In the genomic region with DNA sequence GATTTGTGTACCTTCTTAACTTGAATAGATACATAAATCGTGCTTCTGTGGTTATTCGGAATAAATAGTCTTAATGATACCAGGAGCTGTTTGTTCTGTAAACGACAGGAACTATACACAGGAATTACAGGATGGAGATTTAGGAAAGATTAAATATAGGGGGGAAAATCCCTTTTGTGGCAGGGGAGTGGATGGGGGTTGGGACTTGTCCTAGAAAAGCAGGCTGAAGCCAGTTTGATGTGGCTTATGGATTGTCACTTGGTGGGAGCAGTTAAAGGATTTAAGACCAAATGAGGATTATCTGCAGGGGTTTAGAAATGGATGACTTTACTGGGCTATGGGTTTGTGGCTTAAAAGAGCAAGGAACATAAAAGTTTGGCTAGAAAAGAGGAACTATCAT, we compare ENCODE assay signal across 10 mouse cellular contexts. TPM values are rescaled to one million over a fixed set of nuclear protein-coding genes. Genes with fewer than 3 reads are reported as not detected.
A peak's percentile ranks its signal among the peaks of the same experiment; 100 is the strongest.
DNase-seq lines count a peak whose midpoint lies in the region; ATAC-seq and TF ChIP-seq lines count a peak whose summit lies in the region.
"Had no signal": no experiment of that assay in that cellular context is flagged by ENCODE, and none has a peak within 500 bp of the region (broad histone marks: within the 10 kb centered on the region; RNA-seq: fewer than 3 reads in every experiment).

No protein-coding gene starts in this region.

- WGBS in kidney, embryonic 15.5 days: 8% methylated on average over 3 of the region's 3 CpGs
- 15% methylated on average over 3 of the region's 3 CpGs for WGBS in hindbrain, postnatal 0 days
- 3% methylated on average over 3 of the region's 3 CpGs for WGBS in olfactory bulb, adult 2 months

- no peak for DNase-seq in kidney, postnatal 25 days
- peak; percentile 29 for DNase-seq in embryo, embryonic 11 days
- peak; percentile 43 for DNase-seq in hindbrain, postnatal 0 days (ENCODE audit: low spot score)
- DNase-seq in urinary bladder, postnatal 4 days (ENCODE audit: low spot score in 2 of 2): no peak
- DNase-seq in adrenal gland, adult 18-20 months (ENCODE audit: low spot score in 2 of 2): no peak
- DNase-seq in gastrocnemius, adult 2 months: no peak
- DNase-seq: kidney, adult 8-10 months had no signal

- H3K27ac ChIP-seq in kidney, embryonic 15.5 days: no peak overlapping the region
- peak overlapping the region; percentile 92 for H3K27ac ChIP-seq in hindbrain, postnatal 0 days
- peak overlapping the region; percentile 92 for H3K27ac ChIP-seq in olfactory bulb, adult 2 months (ENCODE audit: insufficient read depth, low read depth, low read length)
- no peak overlapping the region for H3K27ac ChIP-seq in gastrocnemius, adult 2 months

- H3K4me1 ChIP-seq in kidney, embryonic 15.5 days: peaks cover 8% of the 10 kb centered on the region; the same call in 1 of the 2 replicates
- H3K4me1 ChIP-seq in hindbrain, postnatal 0 days (ENCODE audit: insufficient read depth, low read length): no peaks in the 10 kb centered on the region
- no peaks in the 10 kb centered on the region for H3K4me1 ChIP-seq in olfactory bulb, adult 2 months (ENCODE audit: control insufficient read depth, insufficient read depth, low read length)

- no peaks in the 10 kb centered on the region for H3K36me3 ChIP-seq in kidney, embryonic 15.5 days
- H3K36me3 ChIP-seq in hindbrain, postnatal 0 days (ENCODE audit: insufficient read depth, low read length): no peaks in the 10 kb centered on the region

- no peaks in the 10 kb centered on the region for H3K9me3 ChIP-seq in kidney, embryonic 15.5 days (replicated peaks)
- H3K9me3 ChIP-seq in hindbrain, postnatal 0 days (ENCODE audit: low read length): no peaks in the 10 kb centered on the region

- peaks cover 13% of the 10 kb centered on the region for H3K27me3 ChIP-seq in kidney, embryonic 15.5 days
- no peaks in the 10 kb centered on the region for H3K27me3 ChIP-seq in hindbrain, postnatal 0 days (ENCODE audit: insufficient read depth, low read length)

- no peak overlapping the region for H3K9ac ChIP-seq in kidney, embryonic 15.5 days
- H3K9ac ChIP-seq in hindbrain, postnatal 0 days (replicated peaks; ENCODE audit: low read length): peak overlapping the region; percentile 68

- intact Hi-C loops in gastrocnemius, adult 2 months (cut with DNase I): no loop called here

- ATAC-seq in kidney, embryonic 15.5 days (replicated peaks; ENCODE audit: low FRiP score): no peak
- peak; percentile 44 for ATAC-seq in hindbrain, postnatal 0 days

- no peak for TF ChIP-seq POLR2A in olfactory bulb, adult 2 months (IDR thresholded peaks at IDR 0.05; ENCODE audit: insufficient read depth, low read depth, low read length)

- TF ChIP-seq CTCF in hindbrain, postnatal 0 days (IDR thresholded peaks at IDR 0.05; ENCODE audit: low read depth): no peak
- TF ChIP-seq CTCF in olfactory bulb, adult 2 months (IDR thresholded peaks at IDR 0.05; ENCODE audit: insufficient read depth, low read depth, low read length): no peak
- no peak for TF ChIP-seq CTCF in gastrocnemius, adult 2 months (IDR thresholded peaks at IDR 0.05)

- H3K4me3 ChIP-seq in kidney, embryonic 15.5 days (replicated peaks): peak overlapping the region; percentile 52
- peak overlapping the region; percentile 51 for H3K4me3 ChIP-seq in hindbrain, postnatal 0 days (ENCODE audit: low read length)
- H3K4me3 ChIP-seq in olfactory bulb, adult 2 months (ENCODE audit: insufficient read depth, low read depth, low read length): peak overlapping the region; percentile 70; the same call in 1 of the 2 replicates
- H3K4me3 ChIP-seq in gastrocnemius, adult 2 months: no peak overlapping the region

- peak overlapping the region; percentile 62 for H3K4me2 ChIP-seq in kidney, embryonic 15.5 days
- peak overlapping the region; percentile 58 for H3K4me2 ChIP-seq in hindbrain, postnatal 0 days (ENCODE audit: low read depth, low read length)

RNA-seq across cellular contexts. Expression of a gene that starts 1.9 kb away (rescaled TPM):
- 0.23 and 0.27 TPM in 2 replicates for polyA plus RNA-seq in kidney, embryonic 15.5 days (2015; fragmentation: Nextera tagmentation; extraction: Ambion mirVana)
- total RNA-seq in hindbrain, postnatal 0 days (2014; rRNA removed): 60.8 and 74.4 TPM in 2 replicates
- polyA plus RNA-seq in hindbrain, postnatal 0 days (2015; fragmentation: Nextera tagmentation; extraction: Ambion mirVana): 26.0 and 26.8 TPM in 2 replicates
- 148 TPM in 1 of 2 replicates, not detected in the other for polyA plus RNA-seq in olfactory bulb, adult 2 months (2012; ENCODE audit: insufficient read depth, insufficient read length, low replicate concordance, missing spikeins)
- total RNA-seq in adrenal gland, adult 18-20 months (2021): 1 to 10 TPM; 3.9 to 4.5 TPM
- 1 to 10 TPM in 1 of 2 experiments, under 1 TPM in 1; 0.20 to 1.2 TPM for total RNA-seq in gastrocnemius, adult 2 months (2021)
- total RNA-seq: common myeloid progenitor, adult 5-6 weeks had no signal

Comparison
In these comparisons a context has a peak if more than half of its experiments do, and no peak if none do; other contexts are left out.
1. H3K27ac ChIP-seq: peak in hindbrain, postnatal 0 days (single experiment) and olfactory bulb, adult 2 months (single experiment); none in kidney, embryonic 15.5 days (single experiment) and gastrocnemius, adult 2 months (single experiment).
2. DNase-seq: peak in embryo, embryonic 11 days (single experiment) and hindbrain, postnatal 0 days (single experiment); none in kidney, postnatal 25 days (0 of 2), urinary bladder, postnatal 4 days (0 of 2), adrenal gland, adult 18-20 months (0 of 2) and gastrocnemius, adult 2 months (single experiment).
3. RNA of a gene that starts 1.9 kb away (total RNA-seq): 60.8 to 74.4 TPM in hindbrain, postnatal 0 days; 3.9 to 4.5 TPM in adrenal gland, adult 18-20 months and 0.20 to 1.2 TPM in gastrocnemius, adult 2 months; every median in the first group is over 10 times any median in the second.